ENCODE assay signal across 8 mouse cellular contexts in the genomic region with DNA sequence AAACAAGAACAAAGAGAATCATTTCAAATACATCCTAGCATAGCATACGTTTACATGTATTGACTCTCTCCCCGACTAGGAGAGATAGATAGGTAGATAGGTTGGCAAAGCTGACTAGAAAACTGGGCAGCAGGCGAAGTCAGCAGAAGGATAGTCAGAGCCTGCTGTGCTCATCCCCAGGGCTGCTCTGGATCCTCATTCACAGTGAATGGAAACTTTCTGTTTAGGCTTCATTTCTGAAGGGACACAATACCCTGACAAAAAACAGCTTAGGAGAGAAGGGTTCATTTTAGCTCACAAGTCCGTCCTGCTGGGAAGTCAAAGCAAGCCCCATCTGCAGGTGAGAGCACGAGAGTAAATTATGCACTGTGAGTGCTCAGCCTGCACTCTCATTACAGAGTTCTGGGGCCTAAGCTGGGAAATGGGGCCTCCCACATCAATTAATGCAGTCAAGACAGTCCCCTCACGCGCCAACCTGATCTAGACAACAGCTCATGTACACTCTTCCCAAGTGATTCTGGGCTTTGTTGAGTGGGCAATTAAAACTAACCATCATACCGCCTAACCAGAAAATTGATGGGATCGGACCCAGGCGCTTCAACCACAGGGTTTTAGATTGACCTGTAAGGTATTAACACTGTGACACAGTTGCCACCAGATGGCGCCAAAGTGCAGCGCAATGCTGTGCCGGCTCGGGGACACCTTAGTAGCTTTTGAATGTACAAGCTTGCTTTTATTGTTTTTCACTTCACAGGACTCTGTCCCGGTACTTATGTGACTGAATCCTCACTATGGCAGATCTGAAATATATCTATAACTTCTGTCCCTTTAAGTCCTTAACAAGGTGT. TPM values are rescaled to one million over a fixed set of nuclear protein-coding genes. Genes with fewer than 3 reads are reported as not detected.
DNase-seq lines count a peak whose midpoint lies in the region; ATAC-seq and TF ChIP-seq lines count a peak whose summit lies in the region.

No protein-coding gene starts in this region.

- no peak overlapping the region for H3K4me2 ChIP-seq in hindbrain, postnatal 0 days (ENCODE audit: low read depth, low read length)

- no peak overlapping the region for H3K9ac ChIP-seq in hindbrain, postnatal 0 days (replicated peaks; ENCODE audit: low read length)

- peak; percentile 92 for ATAC-seq in hindbrain, postnatal 0 days

- H3K4me1 ChIP-seq in hindbrain, postnatal 0 days (ENCODE audit: insufficient read depth, low read length) = no peaks in the 10 kb centered on the region

- no peak overlapping the region for H3K4me3 ChIP-seq in hindbrain, postnatal 0 days (ENCODE audit: low read length)

- TF ChIP-seq CTCF in hindbrain, postnatal 0 days (IDR thresholded peaks at IDR 0.05; ENCODE audit: low read depth) = peak; percentile 95

- H3K9me3 ChIP-seq in hindbrain, postnatal 0 days (ENCODE audit: low read length) = no peaks in the 10 kb centered on the region

- peaks cover under 1% of the 10 kb centered on the region; the same call in 1 of the 2 replicates for H3K36me3 ChIP-seq in hindbrain, postnatal 0 days (ENCODE audit: insufficient read depth, low read length)

- H3K27me3 ChIP-seq in hindbrain, postnatal 0 days (ENCODE audit: insufficient read depth, low read length) = no peaks in the 10 kb centered on the region

- H3K27ac ChIP-seq in hindbrain, postnatal 0 days = no peak overlapping the region

- 20% methylated on average over 15 of the region's 15 CpGs for WGBS in hindbrain, postnatal 0 days

- peak; percentile 60 for DNase-seq in WW6 (ENCODE audit: low read depth, low spot score)
- DNase-seq in cerebellum, postnatal 36 days = peak; percentile 83 to 86
- peak; percentile 72 for DNase-seq in gastrocnemius, adult 18-20 months (ENCODE audit: low spot score)
- peak; percentile 93 for DNase-seq in hindbrain, postnatal 0 days (ENCODE audit: low spot score)
- peak; percentile 34 for DNase-seq in left cerebral cortex, adult 11 months (ENCODE audit: low spot score)
- peak; percentile 84 for DNase-seq in lung, postnatal 36 days
- peak; percentile 70 for DNase-seq in right cerebral cortex, adult 18-20 months
- peak; percentile 67 to 68 for DNase-seq in urinary bladder, adult 18-20 months (ENCODE audit: low spot score in 2 of 2)

RNA-seq across cellular contexts. Expression of a gene that starts 42.4 kb away (rescaled TPM):
- total RNA-seq in gastrocnemius, adult 18-20 months (2021) = 10 to 100 TPM; 10.1 to 11.6 TPM
- 13.5 and 16.3 TPM in 2 replicates for total RNA-seq in hindbrain, postnatal 0 days (2014; rRNA removed)
- polyA plus RNA-seq in hindbrain, postnatal 0 days (2015; fragmentation: Nextera tagmentation; extraction: Ambion mirVana) = 25.7 and 26.1 TPM in 2 replicates

RNA-seq across cellular contexts. Expression of a gene that starts 42.8 kb away (rescaled TPM):
- 1 to 10 TPM; 8.3 to 9.0 TPM for total RNA-seq in gastrocnemius, adult 18-20 months (2021)
- 10.1 and 17.0 TPM in 2 replicates for total RNA-seq in hindbrain, postnatal 0 days (2014; rRNA removed)
- polyA plus RNA-seq in hindbrain, postnatal 0 days (2015; fragmentation: Nextera tagmentation; extraction: Ambion mirVana) = 13.4 and 15.0 TPM in 2 replicates

Comparison
In these comparisons a context has a peak if more than half of its experiments do, and no peak if none do; other contexts are left out.
1. DNase-seq: peak in every context shown above with its lines; median percentile 93 in hindbrain, postnatal 0 days; 84 in cerebellum, postnatal 36 days; 84 in lung, postnatal 36 days; 72 in gastrocnemius, adult 18-20 months; 70 in right cerebral cortex, adult 18-20 months; 68 in urinary bladder, adult 18-20 months; 60 in WW6; 34 in left cerebral cortex, adult 11 months.